In genomic region chr6:30580841-30581176, GRCm38 (mm10) we compare ENCODE assay signal across 11 mouse cellular contexts. TPM values are rescaled to one million over a fixed set of nuclear protein-coding genes. Genes with fewer than 3 reads are reported as not detected.
DNase-seq lines count a peak whose midpoint lies in the region; ATAC-seq and TF ChIP-seq lines count a peak whose summit lies in the region.
"Had no signal": no experiment of that assay in that cellular context is flagged by ENCODE, and none has a peak within 500 bp of the region (broad histone marks: within the 10 kb centered on the region; RNA-seq: fewer than 3 reads in every experiment).

No protein-coding gene starts in this region.

- peak overlapping the region; percentile 75 for H3K27ac ChIP-seq in neural tube, embryonic 11.5 days (ENCODE audit: low read depth, low read length)
- H3K27ac ChIP-seq in hindbrain, embryonic 10.5 days, result peak overlapping the region; percentile 83
- H3K27ac ChIP-seq in midbrain, embryonic 10.5 days (replicated peaks), result peak overlapping the region; percentile 82
- no peak overlapping the region for H3K27ac ChIP-seq in layer of hippocampus, adult 2 months
- H3K27ac ChIP-seq: kidney, postnatal 0 days had no signal

- H3K9me3 ChIP-seq in neural tube, embryonic 11.5 days (ENCODE audit: control insufficient read depth, low read length), result no peaks in the 10 kb centered on the region
- no peaks in the 10 kb centered on the region for H3K9me3 ChIP-seq in hindbrain, embryonic 10.5 days
- no peaks in the 10 kb centered on the region for H3K9me3 ChIP-seq in midbrain, embryonic 10.5 days (replicated peaks)

- H3K9ac ChIP-seq in neural tube, embryonic 11.5 days (ENCODE audit: low read length), result no peak overlapping the region

- peak; percentile 16; the same call in 1 of the 2 replicates for ATAC-seq in neural tube, embryonic 11.5 days (ENCODE audit: insufficient read depth, low FRiP score, low TSS enrichment)
- ATAC-seq in erythroid progenitor cell, adult 5-6 weeks (replicated peaks; ENCODE audit: low FRiP score, poor library complexity, severe bottlenecking), result no peak

- TF ChIP-seq CTCF in layer of hippocampus, adult 2 months (conservative IDR thresholded peaks at IDR 0.05), result no peak

- H3K4me3 ChIP-seq in neural tube, embryonic 11.5 days (ENCODE audit: low read depth, low read length), result no peak overlapping the region
- H3K4me3 ChIP-seq in hindbrain, embryonic 10.5 days, result no peak overlapping the region
- H3K4me3 ChIP-seq in midbrain, embryonic 10.5 days, result no peak overlapping the region
- no peak overlapping the region; the same call in 1 of the 2 replicates for H3K4me3 ChIP-seq in layer of hippocampus, adult 2 months

- H3K27me3 ChIP-seq in neural tube, embryonic 11.5 days (ENCODE audit: control insufficient read depth, insufficient read depth, low read length), result no peaks in the 10 kb centered on the region
- H3K27me3 ChIP-seq in hindbrain, embryonic 10.5 days (ENCODE audit: insufficient read depth, poor library complexity, severe bottlenecking), result no peaks in the 10 kb centered on the region
- H3K27me3 ChIP-seq in midbrain, embryonic 10.5 days (ENCODE audit: low read depth, poor library complexity, severe bottlenecking), result no peaks in the 10 kb centered on the region

- DNase-seq in neural tube, embryonic 11.5 days (ENCODE audit: low spot score), result no peak
- DNase-seq in neural tube, embryonic 10.5 days (ENCODE audit: extremely low spot score, low spot score), result no peak
- peak; percentile 21 for DNase-seq in hindbrain, embryonic 10.5 days (ENCODE audit: low spot score)
- DNase-seq in midbrain, embryonic 10.5 days (ENCODE audit: low spot score), result no peak
- no peak for DNase-seq in right cerebral cortex, postnatal 4 days
- no peak for DNase-seq in layer of hippocampus, adult 2 months (ENCODE audit: low spot score in 2 of 2)

- H3K4me2 ChIP-seq in neural tube, embryonic 11.5 days (ENCODE audit: low read depth), result no peak overlapping the region

- no peaks in the 10 kb centered on the region for H3K36me3 ChIP-seq in neural tube, embryonic 11.5 days (ENCODE audit: control insufficient read depth, insufficient read depth, low read length)
- no peaks in the 10 kb centered on the region for H3K36me3 ChIP-seq in hindbrain, embryonic 10.5 days
- no peaks in the 10 kb centered on the region for H3K36me3 ChIP-seq in midbrain, embryonic 10.5 days

- WGBS in neural tube, embryonic 11.5 days, result 34% methylated on average over 8 of the region's 8 CpGs
- WGBS in hindbrain, embryonic 10.5 days, result 61% methylated on average over 8 of the region's 8 CpGs
- WGBS in midbrain, embryonic 10.5 days, result 83% methylated on average over 8 of the region's 8 CpGs

- peaks cover 12% of the 10 kb centered on the region for H3K4me1 ChIP-seq in neural tube, embryonic 11.5 days (ENCODE audit: control insufficient read depth, insufficient read depth, low read length)
- H3K4me1 ChIP-seq in hindbrain, embryonic 10.5 days (replicated peaks), result peaks cover 33% of the 10 kb centered on the region
- H3K4me1 ChIP-seq in midbrain, embryonic 10.5 days, result peaks cover 25% of the 10 kb centered on the region

RNA-seq across cellular contexts. Expression of gene Cpa4, which starts 12.6 kb away (rescaled TPM):
- polyA plus RNA-seq in neural tube, embryonic 11.5 days (2014; fragmentation: Nextera tagmentation; extraction: Ambion mirVana), result 2.1 and 3.6 TPM in 2 replicates
- polyA plus RNA-seq in hindbrain, embryonic 10.5 days (2016; fragmentation: Nextera tagmentation; extraction: Ambion mirVana), result 1.4 and 2.5 TPM in 2 replicates
- polyA plus RNA-seq in midbrain, embryonic 10.5 days (2016; fragmentation: Nextera tagmentation; extraction: Ambion mirVana), result 1.3 and 2.3 TPM in 2 replicates
- total RNA-seq in erythroid progenitor cell, adult 5-6 weeks (2015; ENCODE audit: low replicate concordance), result not detected in 2 replicates
- total RNA-seq in erythroid progenitor cell, adult 5-6 weeks (2017; ENCODE audit: low replicate concordance), result not detected in 2 replicates
- total RNA-seq in layer of hippocampus, adult 2 months (2021), result not detected
- total RNA-seq: common myeloid progenitor, adult 5-6 weeks had no signal
- polyA plus RNA-seq: testis, adult 2 months had no signal

RNA-seq across cellular contexts. Expression of gene Cpa5, which starts 30.0 kb away (rescaled TPM):
- 0.50 TPM in 1 of 2 replicates, not detected in the other for polyA plus RNA-seq in neural tube, embryonic 11.5 days (2014; fragmentation: Nextera tagmentation; extraction: Ambion mirVana)
- 0.08 and 0.44 TPM in 2 replicates for polyA plus RNA-seq in hindbrain, embryonic 10.5 days (2016; fragmentation: Nextera tagmentation; extraction: Ambion mirVana)
- 0.30 and 0.74 TPM in 2 replicates for polyA plus RNA-seq in midbrain, embryonic 10.5 days (2016; fragmentation: Nextera tagmentation; extraction: Ambion mirVana)
- not detected in 2 replicates for total RNA-seq in erythroid progenitor cell, adult 5-6 weeks (2015; ENCODE audit: low replicate concordance)
- total RNA-seq in erythroid progenitor cell, adult 5-6 weeks (2017; ENCODE audit: low replicate concordance), result not detected in 2 replicates
- not detected for total RNA-seq in layer of hippocampus, adult 2 months (2021)
- total RNA-seq: common myeloid progenitor, adult 5-6 weeks; left cerebral cortex, postnatal 36 days had no signal

RNA-seq across cellular contexts. Expression of gene Cpa2, which starts 39.4 kb away (rescaled TPM):
- 11.3 and 13.1 TPM in 2 replicates for polyA plus RNA-seq in neural tube, embryonic 11.5 days (2014; fragmentation: Nextera tagmentation; extraction: Ambion mirVana)
- 19.6 and 20.0 TPM in 2 replicates for polyA plus RNA-seq in hindbrain, embryonic 10.5 days (2016; fragmentation: Nextera tagmentation; extraction: Ambion mirVana)
- 22.0 and 22.8 TPM in 2 replicates for polyA plus RNA-seq in midbrain, embryonic 10.5 days (2016; fragmentation: Nextera tagmentation; extraction: Ambion mirVana)
- not detected in 2 replicates for total RNA-seq in erythroid progenitor cell, adult 5-6 weeks (2015; ENCODE audit: low replicate concordance)
- not detected in 2 replicates for total RNA-seq in erythroid progenitor cell, adult 5-6 weeks (2017; ENCODE audit: low replicate concordance)
- total RNA-seq in layer of hippocampus, adult 2 months (2021), result under 1 TPM in 1 of 2 experiments, not detected in 1; 0.64 TPM
- total RNA-seq: common myeloid progenitor, adult 5-6 weeks had no signal

RNA-seq across cellular contexts. Expression of gene Cpa1, which starts 58.2 kb away (rescaled TPM):
- polyA plus RNA-seq in neural tube, embryonic 11.5 days (2014; fragmentation: Nextera tagmentation; extraction: Ambion mirVana), result 0.35 TPM in 1 of 2 replicates, not detected in the other
- 0.14 and 0.16 TPM in 2 replicates for polyA plus RNA-seq in hindbrain, embryonic 10.5 days (2016; fragmentation: Nextera tagmentation; extraction: Ambion mirVana)
- 0.19 TPM in 1 of 2 replicates, not detected in the other for polyA plus RNA-seq in midbrain, embryonic 10.5 days (2016; fragmentation: Nextera tagmentation; extraction: Ambion mirVana)
- total RNA-seq in erythroid progenitor cell, adult 5-6 weeks (2015; ENCODE audit: low replicate concordance), result not detected in 2 replicates
- not detected in 2 replicates for total RNA-seq in erythroid progenitor cell, adult 5-6 weeks (2017; ENCODE audit: low replicate concordance)
- total RNA-seq in layer of hippocampus, adult 2 months (2021), result not detected
- total RNA-seq: common myeloid progenitor, adult 5-6 weeks; left cerebral cortex, postnatal 36 days had no signal
